Mouse (Mus musculus): Measurements from ENCODE around the gene Lgr6. TPM values are rescaled to one million over a fixed set of nuclear protein-coding genes. Genes with fewer than 3 reads are reported as not detected.

Lgr6 gene
- polyA plus RNA-seq, 1 experiment from 2014 or later: 0.32 TPM

DNA sequence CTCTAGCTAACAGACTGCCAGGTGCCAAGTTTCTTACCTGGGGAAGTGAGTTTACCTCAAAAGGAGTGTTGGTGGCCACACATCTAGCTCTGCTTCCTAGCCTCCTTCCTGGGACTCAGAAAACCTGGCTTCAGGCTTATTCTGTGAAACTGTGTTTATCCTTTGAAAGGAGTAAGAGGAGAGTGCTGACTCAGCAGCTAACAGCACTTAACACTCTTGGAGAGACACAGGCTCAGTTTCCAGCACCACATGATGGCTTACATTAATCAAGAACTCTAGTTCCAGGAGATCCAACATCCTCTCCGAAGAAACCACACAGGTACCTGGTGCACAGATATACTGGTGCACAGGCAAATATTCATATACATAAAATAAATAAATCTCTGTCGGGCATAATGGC lies 162.2 kb downstream of the Lgr6 start:
- Histone ChIP-seq H3K9ac (ENCODE audit: low read length) (no peak overlapping the region), H3K4me2 (ENCODE audit: low read depth, low read length, severe bottlenecking) (no peak overlapping the region), H3K9me3 (ENCODE audit: control insufficient read depth, low read length) (no peaks in the 10 kb centered on the region), H3K4me1 (replicated peaks; ENCODE audit: control insufficient read depth, insufficient read depth, low read length) (no peaks in the 10 kb centered on the region), H3K27me3 (ENCODE audit: control insufficient read depth, insufficient read depth, low read length) (no peaks in the 10 kb centered on the region), H3K27ac (ENCODE audit: low read depth, low read length) (no peak overlapping the region), H3K4me3 (ENCODE audit: low read depth, low read length) (no peak overlapping the region), H3K36me3 (ENCODE audit: control insufficient read depth, insufficient read depth, low read length) (no peaks in the 10 kb centered on the region)
- DNase-seq (ENCODE audit: low spot score): no peak
- ATAC-seq (replicated peaks; ENCODE audit: low FRiP score): no peak
- WGBS: 93% methylated on average over 2 of the region's 2 CpGs

DNA sequence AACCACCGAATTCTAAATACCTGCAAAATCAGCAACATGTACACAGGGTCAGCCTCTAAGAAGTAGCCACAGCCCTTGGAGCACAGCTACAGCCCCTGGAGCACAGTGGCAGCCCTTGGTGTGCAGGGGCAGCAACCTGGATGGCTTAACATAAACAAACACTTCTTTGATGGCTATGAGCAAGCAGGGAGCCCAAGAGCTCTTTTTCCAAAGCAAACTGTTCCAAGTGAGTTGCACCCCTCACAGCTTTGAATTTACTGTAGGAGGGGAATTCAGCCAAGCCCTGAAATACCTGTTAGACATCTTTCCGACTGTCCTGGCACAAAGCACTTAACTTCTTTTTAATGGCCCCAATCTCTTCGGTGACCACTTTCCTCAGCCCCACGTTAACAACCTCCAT lies 164.2 kb downstream of the Lgr6 start:
- Histone ChIP-seq H3K4me3 (ENCODE audit: low read depth, low read length) (no peak overlapping the region), H3K4me2 (ENCODE audit: low read depth, low read length, severe bottlenecking) (no peak overlapping the region)

DNA sequence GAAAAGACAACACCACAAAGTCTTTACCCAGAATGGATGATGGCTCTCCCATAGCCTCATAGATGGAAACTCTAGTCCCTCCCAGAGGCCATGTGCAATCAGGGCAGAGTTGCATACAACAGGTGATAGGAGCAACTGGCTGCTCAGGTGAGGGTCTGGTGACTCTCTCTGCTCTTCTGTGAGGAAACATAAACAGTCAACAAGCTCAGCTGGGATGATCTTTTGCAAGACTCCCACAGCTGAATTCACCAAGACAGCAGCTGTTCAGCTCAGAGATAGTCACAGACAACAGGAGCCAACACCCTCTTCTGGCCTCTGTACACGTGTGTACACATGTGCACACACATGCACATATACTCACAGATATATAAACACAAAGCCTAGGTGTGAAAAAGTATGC lies 166.8 kb downstream of the Lgr6 start:
- H3K4me1 ChIP-seq (replicated peaks; ENCODE audit: control insufficient read depth, insufficient read depth, low read length): no peaks in the 10 kb centered on the region
- no peak for ATAC-seq (replicated peaks; ENCODE audit: low FRiP score)
- 93% methylated on average over 1 of the region's 1 CpGs for WGBS

More for the DNA sequence above, 164.2 kb downstream of the Lgr6 start:
- H3K27ac ChIP-seq (ENCODE audit: low read depth, low read length): no peak overlapping the region
- ATAC-seq (replicated peaks; ENCODE audit: low FRiP score) (no peak), DNase-seq (ENCODE audit: low spot score) (no peak)
- H3K27me3 ChIP-seq (ENCODE audit: control insufficient read depth, insufficient read depth, low read length): no peaks in the 10 kb centered on the region
- H3K9ac ChIP-seq (ENCODE audit: low read length): no peak overlapping the region
- no peaks in the 10 kb centered on the region for H3K36me3 ChIP-seq (ENCODE audit: control insufficient read depth, insufficient read depth, low read length)
- WGBS: 77% methylated on average over 4 of the region's 4 CpGs
- H3K4me1 ChIP-seq (replicated peaks; ENCODE audit: control insufficient read depth, insufficient read depth, low read length): no peaks in the 10 kb centered on the region
- H3K9me3 ChIP-seq (ENCODE audit: control insufficient read depth, low read length): no peaks in the 10 kb centered on the region

DNA sequence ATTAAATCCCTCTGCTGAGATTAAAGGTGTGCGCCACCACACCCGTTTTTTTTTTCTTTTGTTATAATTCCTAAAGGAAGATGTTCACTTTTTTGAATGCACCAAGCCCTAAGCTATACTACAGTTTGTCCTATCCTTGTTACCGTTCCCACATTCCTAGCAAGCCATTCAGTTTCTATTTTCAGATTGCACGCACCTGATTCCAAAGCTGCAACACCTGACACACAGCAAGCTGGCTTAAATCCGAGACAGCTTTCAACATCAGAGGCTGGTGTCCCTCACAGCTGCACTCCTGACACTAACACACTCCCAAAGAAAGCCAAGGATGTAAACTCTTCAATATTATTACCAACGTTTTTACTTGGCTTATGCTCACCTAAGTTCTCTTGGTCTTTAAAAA lies 168.7 kb downstream of the Lgr6 start:
- Histone ChIP-seq H3K9me3 (ENCODE audit: control insufficient read depth, low read length) (no peaks in the 10 kb centered on the region), H3K36me3 (ENCODE audit: control insufficient read depth, insufficient read depth, low read length) (no peaks in the 10 kb centered on the region), H3K27ac (ENCODE audit: low read depth, low read length) (no peak overlapping the region), H3K9ac (ENCODE audit: low read length) (no peak overlapping the region), H3K4me1 (replicated peaks; ENCODE audit: control insufficient read depth, insufficient read depth, low read length) (no peaks in the 10 kb centered on the region), H3K27me3 (ENCODE audit: control insufficient read depth, insufficient read depth, low read length) (no peaks in the 10 kb centered on the region), H3K4me3 (ENCODE audit: low read depth, low read length) (no peak overlapping the region), H3K4me2 (ENCODE audit: low read depth, low read length, severe bottlenecking) (no peak overlapping the region)
- WGBS: 91% methylated on average over 6 of the region's 6 CpGs
- DNase-seq (ENCODE audit: low spot score): no peak
- ATAC-seq (replicated peaks; ENCODE audit: low FRiP score): no peak

More for the DNA sequence above, 166.8 kb downstream of the Lgr6 start:
- DNase-seq (ENCODE audit: low spot score): no peak
- H3K4me2 ChIP-seq (ENCODE audit: low read depth, low read length, severe bottlenecking): no peak overlapping the region
- no peaks in the 10 kb centered on the region for H3K27me3 ChIP-seq (ENCODE audit: control insufficient read depth, insufficient read depth, low read length)
- no peaks in the 10 kb centered on the region for H3K9me3 ChIP-seq (ENCODE audit: control insufficient read depth, low read length)
- no peak overlapping the region for H3K4me3 ChIP-seq (ENCODE audit: low read depth, low read length)
- H3K27ac ChIP-seq (ENCODE audit: low read depth, low read length): no peak overlapping the region
- no peak overlapping the region for H3K9ac ChIP-seq (ENCODE audit: low read length)
- no peaks in the 10 kb centered on the region for H3K36me3 ChIP-seq (ENCODE audit: control insufficient read depth, insufficient read depth, low read length)

Other genes with a start within 250 kb of the Lgr6 start
- 12.2 and 14.0 TPM in 2 replicates for gene Ppp1r12b, start 149.3 kb downstream of the Lgr6 start, polyA plus RNA-seq (2014; fragmentation: Nextera tagmentation; extraction: Ambion mirVana)
- gene Ube2t, start 142.7 kb downstream of the Lgr6 start, polyA plus RNA-seq (2014; fragmentation: Nextera tagmentation; extraction: Ambion mirVana): 53.4 and 56.5 TPM in 2 replicates
- 1.8 TPM in 2 replicates for gene Ptpn7, start 27.4 kb upstream of the Lgr6 start, polyA plus RNA-seq (2014; fragmentation: Nextera tagmentation; extraction: Ambion mirVana)
- gene Arl8a, start 41.5 kb upstream of the Lgr6 start, polyA plus RNA-seq (2014; fragmentation: Nextera tagmentation; extraction: Ambion mirVana): 67.9 and 73.5 TPM in 2 replicates
- not detected in 2 replicates for gene Gpr37l1, start 62.4 kb upstream of the Lgr6 start, polyA plus RNA-seq (2014; fragmentation: Nextera tagmentation; extraction: Ambion mirVana)
- 0.83 and 0.97 TPM in 2 replicates for gene Elf3, start 153.3 kb upstream of the Lgr6 start, polyA plus RNA-seq (2014; fragmentation: Nextera tagmentation; extraction: Ambion mirVana)
- 96.0 and 100 TPM in 2 replicates for gene Rnpep, start 178.8 kb upstream of the Lgr6 start, polyA plus RNA-seq (2014; fragmentation: Nextera tagmentation; extraction: Ambion mirVana)
- 165 and 167 TPM in 2 replicates for gene Timm17a, start 208.5 kb upstream of the Lgr6 start, polyA plus RNA-seq (2014; fragmentation: Nextera tagmentation; extraction: Ambion mirVana)
- 0.67 and 0.68 TPM in 2 replicates for gene Lmod1, start 219.5 kb upstream of the Lgr6 start, polyA plus RNA-seq (2014; fragmentation: Nextera tagmentation; extraction: Ambion mirVana)

Measured in forebrain, embryonic 11.5 days (tissue).